Mouse (Mus musculus) bone marrow macrophage, adult 2 months (primary cell): ENCODE results near the gene Pdzd2.

Experiments
- CTCF ChIP-seq: IDR thresholded peaks from 2 replicates; pipeline ENCODE4 v1.5.1; 2012; ENCODE audit warnings: low read depth, mild to moderate bottlenecking, low read length, moderate library complexity
- POLR2A ChIP-seq: IDR thresholded peaks from 2 replicates; pipeline ENCODE4 v1.6.1; 2012; ENCODE audit warnings: mild to moderate bottlenecking, low read depth, low read length, borderline replicate concordance

GRCm38 (mm10) chr15:12545671-12546070 is 194.1 kb downstream of the Pdzd2 start:
- no peak for TF ChIP-seq CTCF
- TF ChIP-seq POLR2A: no peak
